Mouse (Mus musculus) heart, embryonic 11.5 days (tissue): Measurements from ENCODE around the gene Fam189b. TPM values are rescaled to one million over a fixed set of nuclear protein-coding genes. Genes with fewer than 3 reads are reported as not detected.
A peak's percentile ranks its signal among the peaks of the same experiment; 100 is the strongest.

Source experiments
- ATAC-seq: fragments of 200-750 bp; cut with Nextera tagmentation; replicated peaks from 2 replicates; pipeline ENCODE4 v1.8.0; 2017; ENCODE audit warnings: moderate library complexity; ENCODE audit not compliant: insufficient number of reproducible peaks, low FRiP score, low TSS enrichment
- H3K27ac ChIP-seq: fragments of 300-500 bp; sonication (generic); 2 replicates; pipeline ENCODE4 v1.5.1; 2014; ENCODE audit warnings: mild to moderate bottlenecking, low read depth, low read length
- H3K27me3 ChIP-seq: fragments of 300-500 bp; sonication (generic); 2 replicates; pipeline ENCODE4 v1.6.1; 2014; ENCODE audit warnings: mild to moderate bottlenecking, low read length, mixed read lengths; ENCODE audit not compliant: control insufficient read depth, insufficient read depth
- H3K36me3 ChIP-seq: fragments of 300-500 bp; sonication (generic); 2 replicates; pipeline ENCODE4 v1.6.1; 2014; ENCODE audit warnings: mild to moderate bottlenecking, low read length, moderate library complexity, mixed read lengths; ENCODE audit not compliant: control insufficient read depth, insufficient read depth
- H3K4me1 ChIP-seq: fragments of 300-500 bp; sonication (generic); 2 replicates; pipeline ENCODE4 v1.6.1; 2014; ENCODE audit warnings: low read length; ENCODE audit not compliant: control insufficient read depth, insufficient read depth
- H3K4me2 ChIP-seq: fragments of 300-500 bp; sonication (generic); 2 replicates; pipeline ENCODE4 v1.6.1; 2014; ENCODE audit warnings: mild to moderate bottlenecking, moderate library complexity
- H3K4me3 ChIP-seq: fragments of 300-500 bp; sonication (generic); 2 replicates; pipeline ENCODE4 v1.5.1; 2014; ENCODE audit warnings: low read depth, low read length
- H3K9ac ChIP-seq: fragments of 300-500 bp; sonication (generic); 2 replicates; pipeline ENCODE4 v1.6.1; 2014; ENCODE audit warnings: mild to moderate bottlenecking, low read depth, low read length, moderate library complexity
- H3K9me3 ChIP-seq: fragments of 300-500 bp; sonication (generic); replicated peaks from 2 replicates; pipeline ENCODE4 v1.6.1; 2016; ENCODE audit warnings: low read length; ENCODE audit not compliant: control insufficient read depth
- WGBS: fragments of 180-500 bp; shearing (Covaris S2); extraction: QIAGEN DNeasy Blood & Tissue Kit; methylation state at CpG from one replicate; pipeline ENCODE4 v1.1.7; 2014; ENCODE audit not compliant: insufficient replicate concordance; 5-methylcytosine and 5-hydroxymethylcytosine counted together
- polyA plus RNA-seq: library from polyadenylated mRNA; unstranded; fragments of >200 nt; fragmentation: Nextera tagmentation; extraction: Ambion mirVana; gene quantifications from 2 replicates; pipeline ENCODE4 v1.2.1, GENCODE M21; 2014

Gene Fam189b
- polyA plus RNA-seq, 1 experiment from 2014 or later: 11.9 TPM

DNA sequence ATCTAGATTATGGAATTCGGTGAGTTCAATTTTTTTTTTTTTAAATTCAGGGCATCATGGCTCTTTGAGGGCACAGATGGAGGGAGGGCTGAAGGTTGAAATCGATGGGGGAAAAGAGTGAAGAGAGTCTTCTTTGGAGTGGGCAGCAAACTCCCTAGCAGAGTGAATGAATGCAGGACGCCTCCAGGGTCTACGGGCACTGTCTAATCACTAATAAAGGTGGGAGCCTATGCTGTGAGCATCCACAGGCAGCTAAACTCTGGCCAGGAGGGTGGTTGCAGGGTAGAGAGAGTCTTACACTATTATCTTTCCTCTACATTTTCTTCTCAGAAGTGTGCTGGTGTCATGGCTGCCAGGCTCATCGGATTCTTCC lies 20.2 kb downstream of the Fam189b start:
- Histone ChIP-seq H3K9me3 (no peaks in the 10 kb centered on the region), H3K27ac (no peak overlapping the region), H3K36me3 (peaks cover 7% of the 10 kb centered on the region; the same call in 1 of the 2 replicates), H3K27me3 (no peaks in the 10 kb centered on the region), H3K4me2 (peak overlapping the region; percentile 70), H3K4me3 (peak overlapping the region; percentile 69), H3K9ac (peak overlapping the region; percentile 69), H3K4me1 (peaks cover 5% of the 10 kb centered on the region)
- 33% methylated on average over 5 of the region's 5 CpGs for WGBS
- ATAC-seq: no peak

DNA sequence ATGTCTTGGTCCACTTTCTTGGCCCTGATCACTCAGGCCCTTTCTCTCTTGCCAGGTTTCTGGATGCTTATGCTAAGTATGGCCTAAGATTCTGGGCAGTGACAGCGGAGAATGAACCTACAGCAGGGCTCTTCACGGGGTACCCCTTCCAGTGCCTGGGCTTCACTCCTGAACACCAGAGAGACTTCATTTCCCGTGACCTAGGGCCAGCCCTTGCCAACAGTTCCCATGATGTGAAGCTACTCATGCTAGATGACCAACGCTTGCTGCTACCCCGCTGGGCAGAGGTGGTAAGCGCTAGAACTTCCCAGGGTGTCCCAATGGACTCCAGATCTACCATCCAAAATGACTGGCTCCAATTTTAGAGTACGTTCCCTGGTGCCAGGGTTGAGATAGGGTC lies 23.1 kb downstream of the Fam189b start:
- WGBS: 84% methylated on average over 7 of the region's 7 CpGs
- H3K36me3 ChIP-seq: peaks cover 22% of the 10 kb centered on the region
- no peaks in the 10 kb centered on the region for H3K27me3 ChIP-seq
- ATAC-seq: no peak
- peaks cover 8% of the 10 kb centered on the region for H3K4me1 ChIP-seq
- no peak overlapping the region for H3K27ac ChIP-seq
- H3K4me3 ChIP-seq: no peak overlapping the region
- no peak overlapping the region for H3K9ac ChIP-seq
- no peak overlapping the region for H3K4me2 ChIP-seq
- H3K9me3 ChIP-seq: no peaks in the 10 kb centered on the region

DNA sequence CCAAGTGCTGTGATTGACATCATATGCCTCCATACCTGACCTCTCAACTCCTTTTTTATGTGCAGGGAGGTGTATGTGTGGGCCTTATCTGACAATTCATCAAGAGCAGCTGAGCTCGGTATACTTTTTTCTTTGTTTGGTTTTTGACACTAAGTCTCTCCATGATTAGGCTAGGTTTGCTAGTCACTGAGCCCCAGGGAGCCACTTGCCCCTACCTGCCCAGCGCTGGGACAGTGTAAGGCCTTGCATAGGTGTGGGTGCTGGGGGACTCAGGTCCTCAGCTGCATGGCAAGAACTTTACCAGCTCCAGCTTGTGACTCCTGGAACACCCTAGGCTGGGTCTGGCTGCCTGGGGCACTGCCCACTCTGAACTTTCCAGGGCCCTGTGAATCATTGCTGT lies 23.8 kb downstream of the Fam189b start:
- H3K4me2 ChIP-seq: no peak overlapping the region
- WGBS: 86% methylated on average over 2 of the region's 2 CpGs
- peaks cover 9% of the 10 kb centered on the region for H3K4me1 ChIP-seq
- no peak overlapping the region for H3K4me3 ChIP-seq
- no peaks in the 10 kb centered on the region for H3K9me3 ChIP-seq
- ATAC-seq: no peak
- H3K27ac ChIP-seq: no peak overlapping the region
- H3K27me3 ChIP-seq: no peaks in the 10 kb centered on the region
- peaks cover 24% of the 10 kb centered on the region for H3K36me3 ChIP-seq
- no peak overlapping the region for H3K9ac ChIP-seq

DNA sequence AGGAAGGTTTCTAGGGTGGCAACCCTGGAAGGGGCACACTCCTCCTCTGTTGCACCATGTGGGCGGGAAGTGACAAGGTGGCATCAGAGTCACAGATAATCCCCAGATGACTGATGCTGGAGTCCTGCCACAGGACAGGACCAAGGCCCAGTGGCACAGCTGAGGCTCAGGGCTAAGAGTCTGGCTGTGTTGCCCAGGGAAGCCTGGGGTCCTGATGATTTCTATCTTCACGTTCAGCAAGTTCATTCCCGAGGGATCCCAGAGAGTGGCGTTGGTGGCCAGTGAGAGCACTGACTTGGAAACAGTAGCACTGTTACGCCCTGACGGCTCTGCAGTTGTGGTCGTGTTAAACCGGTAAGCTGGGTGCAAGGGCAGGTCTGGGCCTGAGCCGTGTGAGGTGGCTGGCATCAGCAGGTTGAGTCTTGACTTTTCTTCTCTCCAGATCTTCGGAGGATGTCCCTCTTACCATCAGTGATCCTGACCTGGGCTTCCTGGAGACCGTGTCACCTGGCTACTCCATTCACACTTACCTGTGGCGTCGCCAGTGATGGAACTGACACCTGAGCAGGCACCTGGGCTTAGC lies 25.2 kb downstream of the Fam189b start:
- Histone ChIP-seq H3K4me2 (no peak overlapping the region), H3K9me3 (no peaks in the 10 kb centered on the region), H3K27me3 (no peaks in the 10 kb centered on the region), H3K9ac (no peak overlapping the region), H3K4me3 (no peak overlapping the region), H3K27ac (no peak overlapping the region), H3K4me1 (peaks cover 13% of the 10 kb centered on the region), H3K36me3 (peaks cover 24% of the 10 kb centered on the region)
- ATAC-seq: no peak
- 87% methylated on average over 13 of the region's 13 CpGs for WGBS

DNA sequence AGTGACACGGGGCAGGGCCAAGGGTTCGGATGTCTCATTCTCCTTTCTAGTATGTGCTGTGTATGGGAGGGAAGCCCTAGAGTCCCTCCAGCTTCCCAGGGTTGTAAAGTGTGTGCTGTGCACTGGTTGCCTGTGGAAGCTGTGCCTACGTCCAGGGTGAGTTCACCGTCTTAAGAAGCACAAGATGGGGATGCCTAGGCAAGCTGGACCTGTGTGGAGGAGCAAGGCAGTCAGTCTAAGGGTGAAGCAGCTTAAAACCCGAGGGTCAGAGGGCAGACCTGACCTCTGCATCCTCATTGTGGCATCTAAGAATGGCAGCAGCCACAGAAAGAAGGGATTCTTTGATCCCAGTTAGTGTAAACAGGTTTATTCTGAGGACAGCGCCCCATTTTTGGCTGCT lies 25.8 kb downstream of the Fam189b start:
- Histone ChIP-seq H3K4me1 (peaks cover 10% of the 10 kb centered on the region), H3K27ac (no peak overlapping the region), H3K4me2 (no peak overlapping the region), H3K27me3 (no peaks in the 10 kb centered on the region), H3K4me3 (no peak overlapping the region), H3K9me3 (no peaks in the 10 kb centered on the region), H3K36me3 (peaks cover 24% of the 10 kb centered on the region), H3K9ac (no peak overlapping the region)
- 83% methylated on average over 6 of the region's 6 CpGs for WGBS
- ATAC-seq: no peak

DNA sequence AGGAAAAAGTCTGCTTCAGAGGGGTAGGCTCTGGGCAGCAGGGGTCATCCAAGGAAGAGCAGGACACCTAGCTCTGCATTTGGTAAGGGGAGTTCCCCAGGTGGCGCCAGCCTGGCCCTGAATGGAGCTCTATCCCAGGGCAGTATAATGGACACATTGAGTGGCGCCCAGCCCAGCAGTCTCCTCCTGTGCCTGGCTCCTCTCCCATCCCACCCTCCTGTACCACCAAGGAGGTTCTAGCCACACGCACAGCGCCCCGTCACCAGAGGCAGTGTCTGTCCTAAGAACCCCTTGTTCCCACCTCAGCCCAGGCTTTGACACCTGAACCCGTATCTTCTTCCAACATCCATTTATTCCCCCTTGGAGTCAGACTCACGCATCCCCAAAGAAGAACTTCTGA lies 26.8 kb downstream of the Fam189b start:
- H3K9ac ChIP-seq: no peak overlapping the region
- ATAC-seq: no peak
- H3K27ac ChIP-seq: no peak overlapping the region
- WGBS: 87% methylated on average over 7 of the region's 7 CpGs
- H3K9me3 ChIP-seq: no peaks in the 10 kb centered on the region
- H3K36me3 ChIP-seq: peaks cover 24% of the 10 kb centered on the region
- H3K4me1 ChIP-seq: peaks cover 13% of the 10 kb centered on the region
- no peak overlapping the region for H3K4me3 ChIP-seq
- H3K4me2 ChIP-seq: no peak overlapping the region
- no peaks in the 10 kb centered on the region for H3K27me3 ChIP-seq

DNA sequence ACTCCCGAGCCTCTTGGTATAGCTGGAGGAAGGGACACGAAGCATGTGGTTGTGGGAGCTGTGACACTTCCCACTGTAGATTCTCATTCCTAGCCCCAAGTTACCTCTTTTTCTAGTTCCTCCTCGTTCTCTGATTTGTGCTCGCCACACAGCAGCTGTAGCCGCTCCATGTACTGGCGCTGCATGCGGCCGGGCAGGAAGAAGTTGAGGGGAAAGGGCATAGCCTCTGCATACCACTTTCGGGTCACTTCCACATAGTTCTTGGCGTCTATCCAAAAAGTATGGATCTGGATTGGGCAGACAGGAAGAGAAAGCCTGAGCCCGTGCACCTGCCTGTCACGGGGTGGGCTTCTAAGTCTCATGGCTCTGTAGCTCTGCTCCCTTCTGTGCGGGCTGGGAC lies 27.2 kb downstream of the Fam189b start:
- Histone ChIP-seq H3K4me1 (peaks cover 17% of the 10 kb centered on the region), H3K27me3 (no peaks in the 10 kb centered on the region), H3K9ac (no peak overlapping the region), H3K4me3 (no peak overlapping the region), H3K27ac (no peak overlapping the region), H3K4me2 (no peak overlapping the region), H3K36me3 (peaks cover 24% of the 10 kb centered on the region), H3K9me3 (no peaks in the 10 kb centered on the region)
- WGBS: 81% methylated on average over 13 of the region's 13 CpGs
- ATAC-seq: no peak

DNA sequence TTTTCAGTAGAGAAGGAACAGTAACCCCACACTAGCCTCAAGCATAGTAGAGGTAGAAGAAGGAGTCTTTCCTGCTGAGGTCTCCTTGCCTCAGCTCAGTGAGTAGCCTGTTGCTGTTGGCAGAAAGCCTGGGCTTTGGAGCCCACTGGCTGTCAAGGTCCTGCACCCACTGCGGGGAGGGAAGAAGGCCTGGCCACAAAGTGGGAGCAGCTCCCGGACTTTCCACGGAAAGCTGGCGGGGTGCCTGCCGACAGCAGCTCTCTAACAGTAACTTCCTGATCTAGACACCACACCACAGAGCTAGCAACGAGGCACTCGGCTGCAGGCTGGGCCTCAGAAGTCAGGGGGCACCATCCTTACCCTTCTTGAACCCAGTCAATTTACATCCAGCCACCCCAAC lies 27.8 kb downstream of the Fam189b start:
- 80% methylated on average over 7 of the region's 7 CpGs for WGBS
- H3K4me2 ChIP-seq: no peak overlapping the region
- H3K4me3 ChIP-seq: no peak overlapping the region
- H3K36me3 ChIP-seq: peaks cover 24% of the 10 kb centered on the region
- H3K4me1 ChIP-seq: peaks cover 23% of the 10 kb centered on the region
- H3K27me3 ChIP-seq: no peaks in the 10 kb centered on the region
- H3K9ac ChIP-seq: no peak overlapping the region
- no peaks in the 10 kb centered on the region for H3K9me3 ChIP-seq
- no peak for ATAC-seq
- no peak overlapping the region for H3K27ac ChIP-seq

DNA sequence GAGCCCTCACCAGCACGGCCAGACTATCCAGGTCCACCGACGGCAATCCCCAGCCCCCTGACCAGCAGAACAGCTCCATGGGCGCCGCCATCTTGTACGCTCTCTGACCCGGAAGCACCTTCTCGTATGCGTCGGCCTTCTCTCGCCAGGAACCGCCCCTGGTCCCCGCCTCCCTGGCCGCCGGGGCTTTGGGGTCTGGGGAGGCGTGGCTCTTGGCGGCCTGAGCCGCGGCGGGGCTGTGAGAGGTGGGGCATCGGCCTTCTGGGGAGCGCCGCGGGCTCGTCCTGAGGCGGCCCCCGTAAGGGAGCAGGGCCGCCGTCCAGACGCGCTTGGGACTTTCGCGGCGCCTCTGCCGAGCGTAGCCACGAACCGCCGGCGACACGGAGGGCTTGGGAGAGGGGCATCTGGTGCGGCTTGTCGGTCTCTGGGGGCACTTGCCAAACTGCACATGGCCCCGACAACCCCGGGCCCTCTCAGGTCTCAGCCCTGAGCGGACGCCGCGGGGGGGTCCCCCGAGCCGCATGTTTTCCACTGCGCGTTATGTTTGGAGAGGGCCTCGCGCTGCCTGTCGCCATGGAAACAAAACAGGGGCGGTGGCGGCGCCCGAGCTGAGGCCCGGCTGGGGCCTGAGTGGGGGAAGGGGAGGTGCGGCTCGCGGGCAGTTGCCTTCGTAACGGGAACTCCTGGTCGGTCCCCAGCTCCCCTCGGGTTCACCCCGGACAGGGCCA lies 31.0 kb downstream of the Fam189b start:
- Histone ChIP-seq H3K4me3 (peak overlapping the region; percentile 77), H3K4me1 (peaks cover 27% of the 10 kb centered on the region), H3K4me2 (peak overlapping the region; percentile 66), H3K27me3 (no peaks in the 10 kb centered on the region), H3K27ac (peak overlapping the region; percentile 97), H3K9me3 (no peaks in the 10 kb centered on the region), H3K9ac (peak overlapping the region; percentile 82), H3K36me3 (peaks cover 11% of the 10 kb centered on the region; the same call in 1 of the 2 replicates)
- WGBS: under 1% methylated on average over 66 of the region's 69 CpGs
- ATAC-seq: peak; percentile 90
